Mouse (Mus musculus): ENCODE results near the gene Olfr474.

- no peak for TF ChIP-seq CTCF (IDR thresholded peaks at IDR 0.05; ENCODE audit: low read depth)
- no peak for TF ChIP-seq EP300 (IDR thresholded peaks at IDR 0.05; ENCODE audit: low read depth)
Measured at GRCm38 (mm10) chr7:107986393-107986792, 31.9 kb downstream of the Olfr474 start, which contains the start of gene Olfr477.

Data from liver, postnatal 0 days (tissue).